Mouse (Mus musculus) liver, embryonic 14.5 days (tissue): ENCODE results near the gene Gm28035.

Experiments
- CTCF ChIP-seq: IDR thresholded peaks from 2 replicates; pipeline ENCODE4 v1.5.1; 2016; ENCODE audit warnings: antibody characterized with exemption, low read depth, control low read depth
- EP300 ChIP-seq: IDR thresholded peaks from 2 replicates; pipeline ENCODE4 v1.6.1; 2016; ENCODE audit warnings: antibody characterized with exemption, low read depth

DNA sequence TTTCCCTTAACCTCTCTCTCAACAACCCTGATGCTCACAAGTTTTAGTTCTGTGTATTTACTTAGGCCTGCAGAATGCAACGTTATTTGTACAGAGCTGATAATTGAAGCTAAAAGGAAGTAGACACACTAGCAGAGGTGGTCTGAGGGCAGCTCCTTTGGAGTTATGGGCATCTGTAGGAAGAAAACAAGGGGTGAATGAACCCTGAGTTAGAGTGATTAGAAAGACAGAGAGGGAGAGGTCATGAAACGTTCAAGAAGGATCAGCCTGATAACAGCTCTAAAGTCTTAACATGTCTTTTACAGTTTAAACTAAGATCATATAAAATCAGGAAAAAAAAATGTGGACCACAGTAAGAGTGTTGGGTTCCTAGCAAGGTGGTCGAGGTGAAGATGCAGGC lies 69.0 kb downstream of the Gm28035 start:
- TF ChIP-seq EP300 = 0 out of 2 replicates have a peak, but pooled peaks have one; percentile 10
- TF ChIP-seq CTCF = no peak
